Mouse (Mus musculus) heart, embryonic 14.5 days (tissue): ENCODE results near the gene Gfod2. TPM values are rescaled to one million over a fixed set of nuclear protein-coding genes. Genes with fewer than 3 reads are reported as not detected.
A peak's percentile ranks its signal among the peaks of the same experiment; 100 is the strongest.

Experiments used
- ATAC-seq: fragments of 200-750 bp; cut with Nextera tagmentation; 2 replicates; pipeline ENCODE4 v1.8.0; 2017; ENCODE audit warnings: low read depth, moderate TSS enrichment; ENCODE audit not compliant: insufficient number of reproducible peaks, insufficient read depth, low FRiP score
- H3K27ac ChIP-seq, 2 experiments: fragments of 200-500 bp in 1 of 2; fragments of 300-500 bp in 1 of 2; sonication (generic) in 1 of 2; replicated peaks in 1 of 2; 2 replicates each; pipeline ENCODE4 v1.5.1; 2012 to 2014; ENCODE audit warnings: low read depth in 2 of 2, low read length in 2 of 2, control low read depth in 1 of 2, mild to moderate bottlenecking in 1 of 2, mixed read lengths in 1 of 2; ENCODE audit not compliant: control insufficient read depth in 1 of 2, insufficient read depth in 1 of 2
- H3K27me3 ChIP-seq: fragments of 300-500 bp; sonication (generic); 2 replicates; pipeline ENCODE4 v1.6.1; 2014; ENCODE audit warnings: mild to moderate bottlenecking, low read length, control low read depth; ENCODE audit not compliant: control insufficient read depth, insufficient read depth
- H3K36me3 ChIP-seq: fragments of 300-500 bp; sonication (generic); 2 replicates; pipeline ENCODE4 v1.6.1; 2014; ENCODE audit warnings: mild to moderate bottlenecking, control low read depth, low read length, mixed read lengths; ENCODE audit not compliant: control insufficient read depth, insufficient read depth
- H3K4me1 ChIP-seq, 2 experiments: fragments of 200-500 bp in 1 of 2; fragments of 300-500 bp in 1 of 2; sonication (generic) in 1 of 2; 2 replicates each; pipeline ENCODE4 v1.6.1; 2012 to 2014; ENCODE audit warnings: low read length in 2 of 2, control low read depth in 1 of 2, mixed read lengths in 1 of 2; ENCODE audit not compliant: control insufficient read depth in 2 of 2, insufficient read depth in 2 of 2
- H3K4me2 ChIP-seq: fragments of 300-500 bp; sonication (generic); 2 replicates; pipeline ENCODE4 v1.6.1; 2014; ENCODE audit warnings: mild to moderate bottlenecking, low read length
- H3K4me3 ChIP-seq, 2 experiments: fragments of 200-500 bp in 1 of 2; fragments of 300-500 bp in 1 of 2; sonication (generic) in 1 of 2; 2 replicates each; pipeline ENCODE4 v1.5.1; 2012 to 2014; ENCODE audit warnings: low read length in 2 of 2, mild to moderate bottlenecking in 2 of 2, control low read depth in 1 of 2, low read depth in 1 of 2, moderate library complexity in 1 of 2; ENCODE audit not compliant: control insufficient read depth in 1 of 2, insufficient read depth in 1 of 2
- H3K9ac ChIP-seq: fragments of 300-500 bp; sonication (generic); 2 replicates; pipeline ENCODE4 v1.6.1; 2014; ENCODE audit warnings: mild to moderate bottlenecking, low read length
- H3K9me3 ChIP-seq: fragments of 300-500 bp; sonication (generic); 2 replicates; pipeline ENCODE4 v1.6.1; 2016; ENCODE audit warnings: low read length, control low read depth; ENCODE audit not compliant: control insufficient read depth
- WGBS: fragments of 180-500 bp; shearing (Covaris S2); extraction: QIAGEN DNeasy Blood & Tissue Kit; methylation state at CpG from one replicate; pipeline ENCODE4 v1.1.7; 2014; 5-methylcytosine and 5-hydroxymethylcytosine counted together
- polyA plus RNA-seq: library from polyadenylated mRNA; unstranded; fragments of >200 nt; fragmentation: Nextera tagmentation; extraction: Ambion mirVana; gene quantifications from 2 replicates; pipeline ENCODE4 v1.2.1, GENCODE M21; 2014

The Gfod2 gene
- polyA plus RNA-seq, 1 experiment from 2014 or later = 6.8 TPM

GRCm38 (mm10) chr8:105777833-105778232, 19.4 kb upstream of the Gfod2 start:
- no peaks in the 10 kb centered on the region for H3K9me3 ChIP-seq
- H3K36me3 ChIP-seq = peaks cover 95% of the 10 kb centered on the region
- ATAC-seq = no peak
- no peak overlapping the region for H3K27ac ChIP-seq
- no peak overlapping the region for H3K4me3 ChIP-seq
- no peaks in the 10 kb centered on the region for H3K4me1 ChIP-seq
- H3K4me2 ChIP-seq = no peak overlapping the region
- no peak overlapping the region for H3K9ac ChIP-seq
- H3K27me3 ChIP-seq = no peaks in the 10 kb centered on the region
- WGBS = 68% methylated on average over 2 of the region's 2 CpGs

GRCm38 (mm10) chr8:105774498-105774897, 16.0 kb upstream of the Gfod2 start:
- peaks cover 99% of the 10 kb centered on the region for H3K36me3 ChIP-seq
- no peak overlapping the region for H3K4me2 ChIP-seq
- no peaks in the 10 kb centered on the region for H3K27me3 ChIP-seq
- no peak overlapping the region for H3K4me3 ChIP-seq
- no peak overlapping the region for H3K27ac ChIP-seq
- no peaks in the 10 kb centered on the region for H3K9me3 ChIP-seq
- WGBS = over 99% methylated on average over 5 of the region's 5 CpGs
- no peaks in the 10 kb centered on the region for H3K4me1 ChIP-seq
- H3K9ac ChIP-seq = no peak overlapping the region
- no peak for ATAC-seq

GRCm38 (mm10) chr8:105773441-105773861, 15.0 kb upstream of the Gfod2 start:
- 85% methylated on average over 1 of the region's 1 CpGs for WGBS
- no peaks in the 10 kb centered on the region for H3K9me3 ChIP-seq
- ATAC-seq = no peak
- no peak overlapping the region for H3K9ac ChIP-seq
- H3K27me3 ChIP-seq = no peaks in the 10 kb centered on the region
- no peaks in the 10 kb centered on the region for H3K4me1 ChIP-seq
- no peak overlapping the region for H3K27ac ChIP-seq
- no peak overlapping the region for H3K4me2 ChIP-seq
- peaks cover 100% of the 10 kb centered on the region for H3K36me3 ChIP-seq
- no peak overlapping the region for H3K4me3 ChIP-seq

- Histone ChIP-seq H3K4me1 (no peaks in the 10 kb centered on the region), H3K9ac (no peak overlapping the region), H3K4me2 (no peak overlapping the region), H3K36me3 (peaks cover 87% of the 10 kb centered on the region), H3K27ac (no peak overlapping the region), H3K9me3 (no peaks in the 10 kb centered on the region), H3K27me3 (no peaks in the 10 kb centered on the region), H3K4me3 (no peak overlapping the region)
- WGBS = 93% methylated on average over 12 of the region's 12 CpGs
- no peak for ATAC-seq
Observed at GRCm38 (mm10) chr8:105771398-105772175, 13.1 kb upstream of the Gfod2 start.

- Histone ChIP-seq H3K36me3 (peaks cover 77% of the 10 kb centered on the region), H3K27me3 (no peaks in the 10 kb centered on the region), H3K4me3 (no peak overlapping the region), H3K9me3 (no peaks in the 10 kb centered on the region), H3K4me2 (no peak overlapping the region), H3K27ac (no peak overlapping the region), H3K4me1 (no peaks in the 10 kb centered on the region), H3K9ac (no peak overlapping the region)
- WGBS = 85% methylated on average over 1 of the region's 1 CpGs
- ATAC-seq = no peak
Observed at GRCm38 (mm10) chr8:105770609-105771008, 12.1 kb upstream of the Gfod2 start.

- Histone ChIP-seq H3K36me3 (peaks cover 58% of the 10 kb centered on the region), H3K4me2 (no peak overlapping the region), H3K4me1 (no peaks in the 10 kb centered on the region), H3K9me3 (no peaks in the 10 kb centered on the region), H3K27ac (no peak overlapping the region), H3K9ac (no peak overlapping the region), H3K4me3 (no peak overlapping the region), H3K27me3 (no peaks in the 10 kb centered on the region)
- ATAC-seq = no peak
- WGBS = 79% methylated on average over 5 of the region's 5 CpGs
Observed at GRCm38 (mm10) chr8:105768485-105769257, 10.2 kb upstream of the Gfod2 start.

- Histone ChIP-seq H3K4me2 (peak overlapping the region; percentile 89), H3K4me3 (peak overlapping the region; percentile 74 to 85), H3K4me1 (peaks cover 3 to 8% of the 10 kb centered on the region in 2 experiments; a peak in 3 of 4 replicates), H3K27ac (peak overlapping the region; percentile 24 to 60; a peak in 3 of 4 replicates), H3K9me3 (no peaks in the 10 kb centered on the region), H3K36me3 (no peaks in the 10 kb centered on the region), H3K9ac (peak overlapping the region; percentile 79), H3K27me3 (no peaks in the 10 kb centered on the region)
- 2% methylated on average over 12 of the region's 12 CpGs for WGBS
- ATAC-seq = no peak
Observed at GRCm38 (mm10) chr8:105757796-105758276, 628 bp downstream of the Gfod2 start.
